Mouse (Mus musculus) 416B (cell line): ENCODE results near the gene Ddit4.

Experiments used
- DNase-seq: peaks from one replicate; pipeline ENCODE4 v3.0.0; 2011; ENCODE audit warnings: low read depth

The Ddit4 gene

DNA sequence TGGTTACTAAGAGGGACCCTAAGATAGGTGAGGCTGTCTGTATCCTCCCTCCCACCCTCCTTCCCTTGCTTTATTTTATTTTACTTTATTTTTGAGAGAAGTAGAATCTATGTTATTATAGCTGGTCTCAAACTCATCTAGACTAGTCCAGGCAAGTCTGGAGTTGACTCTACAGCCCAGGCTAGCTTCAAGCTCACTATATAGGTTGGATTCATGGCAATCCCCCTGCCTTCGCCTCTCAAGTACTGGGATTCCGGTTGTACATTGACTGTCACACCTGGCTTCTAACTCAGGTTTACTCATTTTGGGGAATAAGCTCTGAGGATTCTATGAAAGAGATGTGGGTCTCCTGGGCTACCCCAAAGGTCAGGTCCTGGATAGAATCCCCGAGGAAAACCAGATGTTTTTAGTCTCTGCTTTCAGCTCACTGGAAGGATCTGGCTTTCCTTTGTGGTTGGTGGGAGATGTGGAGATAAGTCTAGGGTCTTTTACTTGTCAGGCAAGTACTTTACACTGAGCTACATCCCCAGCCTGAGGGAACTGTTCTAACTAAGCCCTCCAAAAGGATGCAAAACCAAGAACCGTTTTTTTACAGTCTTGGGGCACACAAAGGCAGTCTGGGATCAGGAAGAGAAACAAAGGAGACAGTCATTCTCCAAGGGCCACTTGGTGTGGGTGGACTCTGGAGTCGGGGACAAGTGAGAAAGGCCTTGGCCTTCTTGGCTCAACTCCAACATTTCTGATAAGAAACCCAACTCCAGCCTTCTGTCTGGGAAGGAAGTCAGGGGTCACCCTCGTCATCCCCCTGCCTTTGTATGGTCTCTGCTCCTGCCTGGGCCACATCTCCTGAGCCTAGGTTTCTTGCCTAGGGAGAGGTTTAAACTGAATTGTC lies 3.0 kb downstream of the Ddit4 start:
- DNase-seq = peak; percentile 90

DNA sequence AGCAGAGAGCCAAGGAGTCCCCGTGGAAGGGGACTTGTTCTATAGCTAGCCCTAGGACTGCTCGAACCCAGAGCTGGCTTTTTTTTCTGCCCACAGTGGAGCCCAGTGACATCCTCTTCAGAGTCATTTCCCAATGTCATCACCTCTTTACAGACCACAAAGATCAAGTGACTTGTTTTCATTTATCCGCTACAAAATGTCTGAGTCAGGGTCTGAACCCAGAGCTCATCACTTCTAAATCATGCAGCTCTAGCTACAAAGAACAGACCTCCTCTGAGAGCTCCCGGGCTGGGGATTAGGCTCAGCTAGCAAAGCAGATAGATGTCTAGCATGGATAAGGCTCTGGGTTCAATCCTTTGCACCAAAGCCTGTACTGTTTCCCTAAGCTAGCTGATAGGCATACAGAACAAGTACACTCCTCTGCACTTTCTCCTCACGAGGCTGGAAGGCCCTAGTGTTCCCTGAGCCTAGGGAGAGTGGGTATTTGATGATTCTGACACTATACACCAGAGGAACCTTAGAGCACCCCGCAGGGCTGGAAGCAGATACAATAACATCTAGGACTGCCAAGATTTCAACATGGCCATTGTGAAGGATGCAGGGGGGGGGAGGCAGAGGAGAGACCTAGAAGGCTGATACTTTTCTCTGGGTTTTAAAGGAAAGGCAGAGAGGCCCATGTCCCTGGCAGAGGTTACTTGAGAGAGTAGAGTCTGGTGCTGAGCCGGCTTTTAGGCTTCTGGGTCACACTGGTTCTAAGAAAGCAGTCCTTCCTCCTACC lies 4.1 kb downstream of the Ddit4 start:
- DNase-seq = peak; percentile 90

DNA sequence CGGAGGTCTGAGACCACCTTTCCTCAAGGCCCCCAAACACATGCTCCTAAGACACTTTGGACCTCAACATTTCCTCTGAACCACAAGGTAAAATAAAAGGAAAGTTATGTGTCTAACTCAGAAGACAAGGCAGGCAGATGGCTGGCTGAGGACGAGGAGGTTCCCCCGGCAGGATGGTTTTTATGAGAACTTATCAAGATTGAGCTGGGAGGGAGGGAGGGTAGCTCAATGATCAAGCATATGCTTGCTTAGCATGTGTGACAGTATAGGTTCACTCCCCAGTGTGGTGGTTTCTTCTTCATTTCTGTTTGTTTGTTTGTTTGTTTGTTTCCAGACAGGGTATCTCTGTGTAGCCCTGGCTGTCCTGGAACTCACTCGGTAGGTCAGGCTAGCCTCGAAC lies 5.3 kb downstream of the Ddit4 start:
- no peak for DNase-seq

DNA sequence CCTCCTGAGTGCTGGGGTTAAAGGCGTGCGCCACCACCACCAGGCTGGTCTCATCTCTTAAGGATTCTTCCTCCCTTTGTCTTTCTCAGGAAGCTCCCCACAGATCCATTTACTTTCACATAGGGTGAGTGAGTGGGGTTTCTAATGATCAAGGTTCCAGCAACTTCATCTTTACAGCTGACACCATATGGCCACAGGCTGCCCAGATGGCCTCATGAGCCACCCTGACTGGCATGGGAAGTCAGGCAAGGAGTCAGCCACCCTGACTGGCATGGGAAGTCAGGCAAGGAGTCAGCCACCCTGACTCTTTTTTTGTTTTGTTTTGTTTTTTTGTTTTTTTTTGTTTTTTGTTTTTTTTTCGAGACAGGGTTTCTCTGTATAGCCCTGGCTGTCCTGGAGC lies 6.2 kb downstream of the Ddit4 start:
- no peak for DNase-seq

DNA sequence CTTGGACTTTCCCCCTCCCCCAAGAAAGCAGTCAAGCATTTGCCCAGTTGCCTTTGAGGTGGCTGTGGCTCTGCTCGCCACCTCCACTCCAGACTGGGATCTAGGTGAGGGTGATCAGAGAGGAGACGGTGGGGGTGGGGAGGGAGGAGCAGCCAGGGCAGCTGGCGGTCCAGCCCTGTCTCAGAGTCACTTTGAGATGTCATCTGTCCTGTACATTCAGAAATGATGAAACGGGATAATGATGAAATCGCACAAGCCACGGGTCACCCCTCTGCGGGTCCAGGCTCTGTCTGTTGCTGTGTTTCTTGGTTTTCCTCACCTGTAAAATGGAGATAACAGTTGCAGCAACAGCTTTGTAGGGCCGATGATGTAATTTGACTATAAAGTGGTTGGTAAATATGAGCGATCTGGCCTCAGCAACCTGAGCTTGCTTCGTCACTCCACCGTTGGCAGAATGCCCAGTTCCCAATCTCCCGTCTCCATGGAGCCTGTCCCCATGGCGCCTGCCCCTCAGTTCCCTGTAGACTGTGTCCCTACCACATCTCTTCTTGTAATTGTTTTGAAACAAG lies 8.1 kb downstream of the Ddit4 start:
- peak; percentile 98 for DNase-seq

DNA sequence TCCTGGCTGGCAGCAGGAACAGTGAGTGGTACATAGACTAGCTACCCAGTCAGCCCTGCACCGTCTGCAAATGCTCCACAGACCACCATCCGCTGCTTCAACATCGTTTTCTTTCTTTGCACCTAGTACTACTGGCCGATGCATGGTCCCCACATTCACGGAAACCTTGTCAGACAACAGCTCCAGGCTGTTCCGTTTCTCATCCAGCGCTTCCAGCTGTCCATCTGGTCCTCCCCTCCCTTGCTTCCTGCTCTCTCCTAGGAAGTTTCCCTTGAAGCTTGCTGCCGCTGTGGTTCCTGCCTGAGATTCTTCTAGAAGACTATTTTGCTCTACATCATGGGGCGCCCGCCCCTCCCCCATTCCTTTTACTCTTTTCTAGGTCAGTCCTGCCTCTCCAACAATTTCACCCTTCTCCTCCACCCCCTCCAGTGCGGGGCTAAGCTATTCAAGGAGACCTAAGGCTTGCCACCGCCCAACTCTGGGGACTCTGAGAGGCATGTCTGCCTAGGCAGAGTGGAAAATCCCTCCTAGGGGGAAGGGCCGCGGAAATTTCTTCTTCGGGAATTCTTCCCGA lies 8.7 kb downstream of the Ddit4 start:
- no peak for DNase-seq

DNA sequence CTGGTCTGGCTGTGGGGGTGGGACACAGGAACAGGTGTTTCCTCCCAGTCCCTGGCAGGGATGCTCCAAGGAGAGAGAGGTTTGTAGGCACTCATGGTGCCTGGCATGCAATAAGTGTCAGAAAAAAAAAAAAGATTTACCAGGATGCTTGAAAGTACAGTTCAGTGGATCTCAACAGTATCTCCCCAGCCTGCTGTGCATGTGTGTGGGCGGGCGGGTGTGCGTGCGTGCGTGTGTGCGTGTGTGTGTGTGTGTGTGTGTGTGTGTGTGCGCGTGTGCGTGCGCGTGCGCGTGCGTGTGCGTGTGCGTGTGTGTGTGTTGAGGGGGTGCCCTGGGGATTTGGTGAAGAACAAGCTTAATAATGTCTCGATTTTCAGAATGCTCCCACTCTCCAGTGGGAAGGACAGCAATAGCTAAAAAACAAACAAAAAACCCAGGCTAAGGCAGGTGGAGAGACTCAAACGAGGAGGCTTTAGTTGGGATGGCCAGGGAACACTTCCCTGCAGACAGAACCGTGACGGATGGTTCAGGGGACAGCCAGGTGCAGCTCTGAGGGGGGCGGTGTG lies 9.3 kb downstream of the Ddit4 start:
- DNase-seq = no peak

DNA sequence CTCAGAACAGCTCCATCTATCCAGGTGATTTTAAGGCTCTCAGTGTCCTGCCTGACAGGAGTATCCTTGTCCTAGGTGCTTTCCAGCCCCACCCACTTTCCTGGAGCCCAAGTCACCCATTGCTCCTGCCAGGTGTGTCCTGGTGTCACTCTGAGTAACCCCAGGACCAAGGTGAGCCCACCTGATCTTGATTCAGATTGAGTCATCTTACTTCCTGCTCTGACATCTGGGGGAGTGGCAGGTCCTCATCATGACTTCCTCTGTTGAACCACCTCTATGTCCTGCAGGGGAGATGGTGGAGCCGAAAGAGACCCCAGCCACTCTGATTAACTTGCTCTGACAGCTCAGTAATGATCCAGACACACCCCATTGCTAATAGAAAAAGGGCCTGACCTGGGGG lies 12.6 kb downstream of the Ddit4 start:
- no peak for DNase-seq

DNA sequence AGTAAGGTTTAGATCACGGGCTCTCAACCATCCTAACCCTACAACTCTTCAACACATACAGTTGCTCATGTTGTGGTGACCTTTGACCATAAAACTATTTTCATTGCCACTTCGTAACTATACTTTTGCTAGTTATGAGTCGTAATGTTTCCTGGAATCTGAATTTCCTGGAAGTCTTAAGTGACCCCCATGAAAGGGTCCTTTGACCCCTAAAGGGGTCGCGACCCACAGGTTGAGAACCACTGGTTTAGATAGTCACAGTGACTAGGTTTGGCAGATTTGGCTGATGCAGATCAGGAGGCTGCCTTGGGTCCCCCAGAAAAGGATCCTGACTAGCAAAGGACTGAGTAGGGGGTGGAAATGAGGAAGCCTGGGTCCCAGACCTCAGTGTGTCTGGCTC lies 13.0 kb downstream of the Ddit4 start:
- no peak for DNase-seq

DNA sequence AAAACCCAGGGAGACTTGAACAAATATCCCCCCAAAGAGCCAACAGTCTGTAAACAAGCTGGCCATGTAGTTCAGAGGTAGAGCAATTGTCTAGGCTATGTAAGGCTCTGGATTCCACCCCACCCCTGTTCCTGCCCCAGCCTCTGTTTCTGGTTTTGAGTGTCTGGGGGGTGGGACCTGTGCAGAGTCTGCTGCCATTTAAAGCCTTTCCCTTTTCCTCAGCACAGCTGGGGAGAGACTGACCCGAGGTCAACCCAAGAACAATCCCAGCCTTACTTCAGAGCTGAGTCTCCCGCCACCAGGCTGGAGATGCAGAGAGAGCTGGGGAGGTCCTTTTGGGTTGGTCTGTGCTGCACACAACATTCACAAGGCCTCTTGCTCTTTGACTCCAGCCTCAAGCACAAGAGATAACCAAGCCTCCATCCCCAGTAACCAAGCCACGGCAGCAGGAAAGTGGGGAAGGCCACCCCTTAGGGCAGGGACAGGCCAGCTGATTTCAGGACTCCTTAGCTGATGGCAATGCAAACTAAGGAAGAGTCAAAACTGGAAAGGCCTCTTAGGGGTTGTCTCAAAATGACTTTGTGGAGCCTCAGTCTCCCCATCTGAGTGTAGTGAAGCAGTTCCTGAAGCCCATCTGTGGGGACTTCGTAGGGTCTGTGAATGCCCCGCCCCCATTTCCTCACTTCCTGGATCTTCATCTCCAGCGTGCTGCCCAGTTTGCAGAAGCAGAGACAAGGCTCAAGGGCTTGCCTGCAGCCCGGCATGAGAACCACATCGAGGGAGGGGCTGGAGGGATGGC lies 15.4 kb downstream of the Ddit4 start:
- DNase-seq = peak; percentile 56

DNA sequence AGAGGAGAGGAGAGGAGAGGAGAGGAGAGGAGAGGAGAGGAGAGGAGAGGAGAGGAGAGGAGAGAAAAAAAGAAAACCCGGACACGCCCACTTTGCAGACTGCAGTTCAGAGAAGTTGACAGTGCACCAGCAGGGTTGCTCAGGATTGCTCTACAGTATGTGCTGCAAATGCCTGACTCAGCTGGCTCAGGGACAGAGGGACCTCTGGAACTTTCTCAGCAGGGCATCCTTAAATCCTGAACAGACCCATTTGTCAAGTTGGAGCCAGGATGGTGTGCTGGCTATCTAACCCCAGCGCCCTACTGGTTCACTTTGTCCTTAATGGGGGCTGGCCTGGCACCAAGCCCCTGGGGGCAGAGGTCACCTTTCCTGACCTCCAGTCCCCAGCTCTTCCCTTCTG lies 17.6 kb downstream of the Ddit4 start:
- peak; percentile 48 for DNase-seq

DNA sequence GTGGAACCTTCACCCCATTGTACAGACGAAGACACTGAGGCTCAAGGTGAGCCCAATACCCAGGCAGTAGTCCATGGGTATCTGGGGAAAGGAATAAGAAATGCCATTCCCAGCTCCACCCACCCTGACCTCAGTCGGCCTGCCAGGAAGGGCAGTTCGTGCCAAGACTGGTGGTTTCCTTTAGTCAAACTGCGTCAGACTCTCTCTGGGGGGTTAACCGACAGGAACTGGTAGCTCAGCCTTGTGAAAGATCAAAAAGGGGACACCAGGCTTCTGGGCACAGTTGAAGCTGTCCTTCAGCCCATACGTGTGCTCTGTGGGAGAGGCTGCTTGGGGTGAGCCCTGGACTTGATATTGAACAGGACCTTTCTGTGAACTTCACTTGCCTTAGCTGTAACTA lies 19.1 kb downstream of the Ddit4 start:
- DNase-seq = peak; percentile 97

DNA sequence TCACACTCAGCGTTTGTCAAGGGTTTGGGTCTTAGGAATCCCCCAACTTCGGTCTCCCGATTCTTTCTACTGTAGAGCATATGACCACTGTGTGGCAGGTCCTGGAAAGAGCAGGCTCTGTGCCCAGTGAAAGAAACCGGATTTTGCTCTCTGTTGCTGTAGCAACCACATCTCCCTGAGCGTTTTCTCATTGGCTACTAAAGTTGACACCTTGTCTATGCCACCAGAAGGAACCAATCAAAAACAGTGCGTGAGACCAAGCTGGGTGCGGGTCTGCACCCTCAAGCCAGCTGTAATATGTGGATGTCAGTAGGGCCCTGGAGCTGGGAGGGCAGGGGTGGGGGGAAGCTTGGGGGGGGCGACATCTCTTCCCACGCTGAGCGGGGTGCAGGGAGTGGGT lies 20.6 kb downstream of the Ddit4 start:
- DNase-seq = no peak

DNA sequence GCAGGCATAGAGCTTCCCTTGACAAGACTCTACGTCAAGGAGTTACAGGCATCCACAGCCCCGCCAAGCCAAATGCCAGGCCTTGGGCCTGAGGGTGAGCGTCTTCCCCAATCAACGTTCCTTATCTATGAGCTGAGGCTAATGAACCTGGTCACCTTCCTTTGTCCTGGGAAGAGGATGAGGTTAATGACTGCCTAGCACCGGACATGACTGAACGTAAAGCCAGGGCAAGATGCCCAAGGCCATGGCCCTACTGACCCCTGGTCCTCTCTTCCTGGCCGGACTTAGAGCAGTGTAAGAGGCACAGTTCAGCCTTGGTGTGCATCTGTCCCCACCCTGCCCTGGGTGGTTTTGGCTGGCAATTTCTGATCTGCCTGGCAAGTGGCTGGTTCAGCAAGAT lies 22.4 kb downstream of the Ddit4 start:
- DNase-seq = peak; percentile 68

DNA sequence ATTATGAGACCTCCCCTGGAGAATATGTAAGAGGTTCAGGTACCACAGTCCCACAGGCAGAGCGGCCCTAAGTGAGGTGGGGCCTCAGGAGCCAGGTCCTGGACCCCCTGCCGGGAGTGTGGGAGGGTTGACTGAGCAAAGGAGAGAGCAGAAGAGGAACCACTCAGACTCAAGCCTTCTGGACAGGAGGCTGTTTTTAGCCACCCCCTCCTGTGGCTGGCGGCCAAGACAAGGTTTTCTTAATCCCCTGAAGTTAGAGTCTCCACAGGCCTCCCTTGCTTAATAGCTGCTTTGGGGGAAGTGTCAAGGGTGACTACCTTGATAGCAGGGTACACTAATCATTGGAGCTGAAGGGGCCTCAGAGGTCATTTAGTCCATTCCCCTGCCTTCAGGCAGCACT lies 27.3 kb downstream of the Ddit4 start:
- DNase-seq = peak; percentile 83

DNA sequence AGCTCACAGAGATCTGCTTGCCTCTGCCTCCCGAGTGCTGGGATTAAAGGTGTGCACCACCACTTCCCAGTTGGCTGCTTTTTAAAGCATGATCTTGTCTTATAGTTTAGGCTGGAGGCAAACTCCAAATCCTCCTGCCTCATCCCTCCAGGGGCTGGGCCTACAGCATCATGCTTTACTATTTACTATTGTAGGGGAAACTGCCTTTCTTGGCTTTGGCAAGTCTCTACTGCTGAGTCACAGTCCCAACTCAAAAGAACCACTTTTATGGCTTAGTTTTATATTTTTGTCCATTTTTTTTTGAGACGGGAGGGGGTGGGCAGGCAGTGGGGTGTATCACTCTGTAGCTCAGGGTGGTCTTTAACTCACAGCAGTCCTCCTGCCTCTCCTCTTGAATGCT lies 28.1 kb downstream of the Ddit4 start:
- no peak for DNase-seq

DNA sequence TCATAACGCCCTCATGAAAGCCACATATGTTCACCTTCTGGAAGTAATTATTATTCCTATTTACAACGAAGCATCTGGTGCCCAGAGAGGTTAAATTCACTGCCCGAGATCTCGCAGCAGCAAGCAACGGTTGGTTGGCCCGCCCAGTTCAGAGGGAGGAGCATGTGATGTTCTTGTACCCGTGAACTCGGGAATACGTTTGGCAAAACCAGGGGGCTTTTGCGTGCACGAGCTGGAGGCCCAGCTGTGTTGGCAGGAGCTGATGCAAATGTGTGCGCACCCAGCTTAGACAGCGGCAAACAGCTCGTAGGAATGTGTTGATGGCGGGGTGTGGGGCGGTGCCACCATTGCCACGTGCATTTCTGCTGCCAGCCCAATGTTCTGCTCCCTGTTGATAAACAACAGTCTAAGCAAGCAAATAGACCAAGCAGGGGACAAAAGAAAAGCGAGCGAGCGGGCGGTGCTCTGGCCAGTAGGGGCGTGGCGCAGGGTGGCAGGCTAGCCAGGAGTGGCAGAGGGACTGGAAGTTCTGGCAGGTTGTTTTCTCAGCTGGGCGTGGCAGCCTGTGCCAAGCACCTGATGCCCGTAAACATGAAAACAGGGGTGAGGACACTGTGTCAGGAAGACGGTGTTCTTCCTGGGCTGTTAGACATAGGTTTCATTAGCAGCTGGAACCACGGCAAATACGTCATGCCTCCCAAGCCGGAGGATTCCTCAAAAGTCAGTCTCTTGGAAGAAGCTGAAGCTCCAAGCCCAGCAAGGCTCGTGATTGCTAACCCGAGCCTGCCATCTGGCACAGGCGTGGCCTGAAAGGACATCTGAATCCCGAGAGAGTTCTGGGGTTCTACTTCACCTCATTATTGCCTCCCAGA lies 30.6 kb downstream of the Ddit4 start:
- DNase-seq = no peak

DNA sequence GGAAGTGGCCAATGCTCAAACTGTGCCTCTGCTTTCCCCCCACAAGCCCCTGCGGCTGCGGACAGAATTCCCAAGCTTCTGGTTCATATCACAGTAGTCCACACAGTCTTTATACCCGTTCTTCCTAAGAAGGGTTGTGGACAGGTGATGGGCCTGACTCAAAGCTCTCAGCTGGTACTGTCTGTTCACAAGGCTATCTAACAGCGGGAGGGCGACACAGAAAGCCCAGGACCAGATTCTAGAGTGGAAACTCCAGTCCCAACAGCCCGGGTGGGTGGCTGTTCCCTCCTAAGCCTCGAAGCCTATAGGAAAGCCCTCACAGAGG lies 31.2 kb downstream of the Ddit4 start:
- DNase-seq = no peak

DNA sequence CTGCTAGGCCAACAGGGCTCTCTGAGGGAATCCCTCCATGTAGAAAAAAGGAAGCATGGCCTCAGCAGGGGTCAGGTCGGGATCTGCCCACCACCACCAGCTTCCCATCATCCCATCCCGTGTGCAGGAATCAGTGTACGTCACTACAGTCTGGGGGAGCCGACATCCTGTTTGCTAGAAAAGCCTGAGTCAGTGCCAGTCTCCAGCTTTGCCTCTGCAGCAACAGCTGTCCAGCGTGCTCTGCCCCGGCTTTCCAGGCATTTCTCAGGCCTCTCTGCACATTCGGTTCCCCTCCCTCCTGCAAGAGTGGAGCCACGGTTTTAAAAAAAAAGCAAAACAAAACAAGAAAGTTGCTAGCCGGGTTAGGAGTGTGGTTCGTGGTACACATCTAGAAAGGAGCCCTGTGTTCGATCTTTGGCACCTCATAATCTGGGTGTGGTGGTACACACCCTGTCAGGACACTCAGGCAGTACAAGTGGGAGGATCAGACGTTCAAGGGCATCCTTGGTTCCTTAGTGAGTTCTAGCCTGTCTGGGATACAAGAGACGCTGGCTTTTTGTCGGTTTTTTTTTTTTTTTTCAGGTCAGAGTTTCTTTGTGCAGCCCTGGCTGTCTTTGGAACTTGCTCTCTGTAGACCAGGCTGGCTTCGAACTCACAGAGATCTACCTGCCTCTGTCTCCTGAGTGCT lies 32.0 kb downstream of the Ddit4 start:
- no peak for DNase-seq

DNA sequence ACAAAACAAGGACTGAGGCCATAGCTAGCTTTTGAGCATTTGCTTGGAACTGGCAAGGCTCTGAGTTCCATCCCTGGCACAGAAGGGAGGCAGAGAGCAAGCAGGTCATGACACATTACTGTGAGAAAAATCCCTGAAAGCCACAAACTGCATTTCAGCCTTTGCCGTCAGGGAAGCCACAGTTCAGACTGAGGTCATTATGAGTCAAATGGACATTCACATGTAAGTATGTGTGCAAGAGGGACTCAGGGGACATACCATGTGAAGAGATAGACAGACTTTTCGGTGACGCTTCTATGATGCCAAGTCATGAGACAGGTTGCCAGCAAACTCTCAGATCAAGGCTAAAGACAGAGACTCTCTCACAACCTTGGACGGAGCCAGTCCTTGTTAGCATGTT lies 33.5 kb downstream of the Ddit4 start:
- peak; percentile 63 for DNase-seq
